Mouse (Mus musculus) adrenal gland (tissue): Measurements from ENCODE around the gene Tcf3.

Experiments used
- microRNA-seq, 2 experiments: library from miRNA; unstranded; fragments of <30 nt; microRNA quantifications; one replicate each; pipeline ENCODE4; 2019

Tcf3 gene

Small RNA genes lying within 50 kb of the gene (microRNA-seq; reads per million reads assigned to microRNA genes)
- gene Gm22721, result 0 to 0.11 reads per million in 2 experiments
